In the genomic region with DNA sequence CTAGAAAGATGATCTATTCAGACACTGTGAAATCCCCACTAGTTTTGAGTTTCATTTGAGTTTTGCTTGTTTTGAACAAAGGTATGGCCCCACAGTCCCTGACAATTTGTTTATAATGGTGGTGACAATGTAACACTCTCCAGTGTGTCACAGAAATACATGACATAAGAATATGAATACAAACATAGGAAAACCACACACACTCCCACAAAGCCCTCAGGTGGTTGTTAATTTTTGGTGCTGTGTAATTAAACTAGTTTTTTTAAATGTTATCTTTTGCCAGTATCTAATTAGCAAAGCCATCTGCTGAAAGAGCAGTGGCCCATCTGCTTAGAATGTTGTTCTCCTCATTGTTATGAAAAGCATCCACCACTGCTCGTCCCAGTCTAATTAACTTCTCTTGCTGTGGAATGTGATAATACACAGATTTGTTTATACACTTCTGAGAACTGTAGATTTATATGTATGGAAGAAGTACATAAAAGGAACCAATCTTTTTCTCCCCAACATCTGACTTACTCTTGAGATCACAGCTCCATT, we compare ENCODE assay signal across 16 mouse cellular contexts.
DNase-seq lines count a peak whose midpoint lies in the region; ATAC-seq lines count a peak whose summit lies in the region.
"Had no signal": no experiment of that assay in that cellular context is flagged by ENCODE, and none has a peak within 500 bp of the region (broad histone marks: within the 10 kb centered on the region; RNA-seq: fewer than 3 reads in every experiment).

No protein-coding gene starts in this region.

- no peak overlapping the region for H3K9ac ChIP-seq in midbrain, embryonic 14.5 days (replicated peaks; ENCODE audit: low read length)
- H3K9ac ChIP-seq: hindbrain, embryonic 12.5 days; limb, embryonic 15.5 days; lung, embryonic 15.5 days had no signal

- H3K36me3 ChIP-seq in midbrain, embryonic 14.5 days (ENCODE audit: control insufficient read depth, insufficient read depth, low read length) = no peaks in the 10 kb centered on the region
- no peaks in the 10 kb centered on the region for H3K36me3 ChIP-seq in midbrain, embryonic 10.5 days
- H3K36me3 ChIP-seq: hindbrain, embryonic 12.5 days; limb, embryonic 15.5 days; lung, embryonic 15.5 days had no signal

- DNase-seq in cerebellum, adult 11 months = peak; percentile 8
- no peak for DNase-seq in cerebellum, postnatal 4 days (ENCODE audit: low spot score in 2 of 2)
- peak; percentile 11 for DNase-seq in midbrain, embryonic 14.5 days
- DNase-seq in midbrain, embryonic 10.5 days (ENCODE audit: low spot score) = no peak
- peak; percentile 14 to 37 for DNase-seq in cerebellum, postnatal 36 days
- DNase-seq in layer of hippocampus, postnatal 36 days = peak; percentile 16 to 39
- DNase-seq in heart, adult 18-20 months = no peak
- no peak for DNase-seq in lung, adult 18-20 months
- DNase-seq: gastrocnemius, postnatal 36 days; kidney, adult 8-10 months; thymus, postnatal 4 days had no signal

- H3K4me2 ChIP-seq in midbrain, embryonic 14.5 days (ENCODE audit: low read length) = no peak overlapping the region
- H3K4me2 ChIP-seq: hindbrain, embryonic 12.5 days; limb, embryonic 15.5 days; lung, embryonic 15.5 days had no signal

- no peaks in the 10 kb centered on the region for H3K27me3 ChIP-seq in midbrain, embryonic 14.5 days (ENCODE audit: control insufficient read depth, insufficient read depth, low read length)
- no peaks in the 10 kb centered on the region for H3K27me3 ChIP-seq in midbrain, embryonic 10.5 days (ENCODE audit: low read depth, poor library complexity, severe bottlenecking)
- H3K27me3 ChIP-seq: hindbrain, embryonic 12.5 days; limb, embryonic 15.5 days; lung, embryonic 15.5 days; megakaryocyte, embryonic 14.5 days; Patski had no signal

- no peak overlapping the region for H3K27ac ChIP-seq in midbrain, embryonic 14.5 days (replicated peaks; ENCODE audit: low read depth, low read length)
- no peak overlapping the region for H3K27ac ChIP-seq in midbrain, embryonic 10.5 days (replicated peaks)
- H3K27ac ChIP-seq: hindbrain, embryonic 12.5 days; limb, embryonic 15.5 days; lung, embryonic 15.5 days had no signal

- no peak overlapping the region for H3K4me3 ChIP-seq in midbrain, embryonic 14.5 days (replicated peaks; ENCODE audit: low read depth, low read length)
- no peak overlapping the region for H3K4me3 ChIP-seq in midbrain, embryonic 10.5 days
- H3K4me3 ChIP-seq: hindbrain, embryonic 12.5 days; limb, embryonic 15.5 days; lung, embryonic 15.5 days; megakaryocyte, embryonic 14.5 days had no signal

- no peak for ATAC-seq in midbrain, embryonic 14.5 days (ENCODE audit: low FRiP score, low TSS enrichment)
- ATAC-seq: Patski had no signal

- 46% methylated on average over 1 of the region's 1 CpGs for WGBS in midbrain, embryonic 14.5 days
- WGBS in midbrain, embryonic 10.5 days = 73% methylated on average over 1 of the region's 1 CpGs

- H3K4me1 ChIP-seq in midbrain, embryonic 14.5 days (ENCODE audit: control insufficient read depth, insufficient read depth, low read length) = no peaks in the 10 kb centered on the region
- no peaks in the 10 kb centered on the region for H3K4me1 ChIP-seq in midbrain, embryonic 10.5 days
- H3K4me1 ChIP-seq: hindbrain, embryonic 12.5 days; limb, embryonic 15.5 days; megakaryocyte, embryonic 14.5 days had no signal

- no peaks in the 10 kb centered on the region for H3K9me3 ChIP-seq in midbrain, embryonic 14.5 days (ENCODE audit: control insufficient read depth, low read length)
- no peaks in the 10 kb centered on the region for H3K9me3 ChIP-seq in midbrain, embryonic 10.5 days (replicated peaks)
- H3K9me3 ChIP-seq: hindbrain, embryonic 12.5 days; limb, embryonic 15.5 days; lung, embryonic 15.5 days; megakaryocyte, embryonic 14.5 days had no signal

Comparison
In these comparisons a context has a peak if more than half of its experiments do, and no peak if none do; other contexts are left out.
1. DNase-seq: peak in cerebellum, adult 11 months (single experiment), midbrain, embryonic 14.5 days (single experiment), cerebellum, postnatal 36 days (2 of 2) and layer of hippocampus, postnatal 36 days (2 of 2); none in cerebellum, postnatal 4 days (0 of 2), midbrain, embryonic 10.5 days (single experiment), heart, adult 18-20 months (0 of 2) and lung, adult 18-20 months (0 of 2).